Mouse (Mus musculus) limb, embryonic 11.5 days (tissue): ENCODE measurements at regions not wholly inside any gene's neighbourhood (a gene's known extent, or its start where the extent isn't known, plus 50 kb on each side); places are given as distances from the start of the nearest gene placed in this dataset.

ENCODE experiments used
- ATAC-seq: fragments of 200-750 bp; cut with Nextera tagmentation; 2 replicates; pipeline ENCODE4 v1.8.0; 2017; ENCODE audit warnings: low read depth; ENCODE audit not compliant: insufficient number of reproducible peaks, low FRiP score, low TSS enrichment
- DNase-seq: peaks from one replicate; pipeline ENCODE4 v3.0.0-alpha.2; 2015; ENCODE audit warnings: low spot score
- H3K27ac ChIP-seq: fragments of 300-500 bp; sonication (generic); replicated peaks from 2 replicates; pipeline ENCODE4 v1.5.1; 2014; ENCODE audit warnings: low read depth, mild to moderate bottlenecking, low read length
- H3K27me3 ChIP-seq: fragments of 300-500 bp; sonication (generic); 2 replicates; pipeline ENCODE4 v1.6.1; 2014; ENCODE audit warnings: mild to moderate bottlenecking, low read length, mixed read lengths; ENCODE audit not compliant: control insufficient read depth, insufficient read depth
- H3K36me3 ChIP-seq: fragments of 300-500 bp; sonication (generic); 2 replicates; pipeline ENCODE4 v1.6.1; 2014; ENCODE audit warnings: mild to moderate bottlenecking, low read length, moderate library complexity, mixed read lengths; ENCODE audit not compliant: control insufficient read depth, insufficient read depth
- H3K4me1 ChIP-seq: fragments of 300-500 bp; sonication (generic); 2 replicates; pipeline ENCODE4 v1.6.1; 2014; ENCODE audit warnings: low read length, mixed read lengths; ENCODE audit not compliant: control insufficient read depth, insufficient read depth
- H3K4me2 ChIP-seq: fragments of 300-500 bp; sonication (generic); 2 replicates; pipeline ENCODE4 v1.6.1; 2014; ENCODE audit warnings: low read depth, mild to moderate bottlenecking, moderate library complexity; ENCODE audit not compliant: severe bottlenecking
- H3K4me3 ChIP-seq: fragments of 300-500 bp; sonication (generic); 2 replicates; pipeline ENCODE4 v1.5.1; 2014; ENCODE audit warnings: low read depth, low read length
- H3K9ac ChIP-seq: fragments of 300-500 bp; sonication (generic); 2 replicates; pipeline ENCODE4 v1.6.1; 2014; ENCODE audit warnings: mild to moderate bottlenecking, low read length
- H3K9me3 ChIP-seq: fragments of 300-500 bp; sonication (generic); 2 replicates; pipeline ENCODE4 v1.6.1; 2016; ENCODE audit warnings: low read length; ENCODE audit not compliant: control insufficient read depth
- WGBS: fragments of 180-500 bp; shearing (Covaris S2); extraction: QIAGEN DNeasy Blood & Tissue Kit; methylation state at CpG from one replicate; pipeline ENCODE4 v1.1.7; 2014; 5-methylcytosine and 5-hydroxymethylcytosine counted together

GRCm38 (mm10) chr6:143490019-143490418, 323.0 kb downstream of the Etnk1 start:
- Histone ChIP-seq H3K4me2 (no peak overlapping the region), H3K27ac (no peak overlapping the region), H3K36me3 (no peaks in the 10 kb centered on the region), H3K4me1 (no peaks in the 10 kb centered on the region), H3K9ac (no peak overlapping the region), H3K27me3 (peaks cover 2% of the 10 kb centered on the region; the same call in 1 of the 2 replicates), H3K9me3 (no peaks in the 10 kb centered on the region), H3K4me3 (no peak overlapping the region)
- no peak for ATAC-seq
- 95% methylated on average over 6 of the region's 6 CpGs for WGBS
- no peak for DNase-seq

DNA sequence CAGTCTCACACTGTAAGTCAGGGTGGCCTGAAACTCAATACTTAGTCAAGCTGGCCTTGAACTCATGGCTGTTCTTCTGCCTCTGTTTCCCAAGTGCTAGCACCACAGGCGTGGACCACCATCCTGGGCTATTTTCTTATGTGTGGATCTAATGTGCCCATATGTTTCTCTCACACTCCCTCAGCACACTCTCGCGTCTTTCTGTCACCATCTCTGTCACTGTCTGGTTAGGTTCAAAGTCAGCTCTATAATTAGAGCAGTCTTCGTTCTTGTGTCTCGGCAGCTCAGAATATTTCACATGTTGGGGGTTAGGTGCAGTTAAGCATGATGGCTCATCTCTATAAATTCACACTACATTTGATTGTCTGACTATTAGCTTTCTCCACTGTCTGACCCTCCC, 324.4 kb downstream of the Etnk1 start:
- DNase-seq, result no peak
- Histone ChIP-seq H3K9me3 (no peaks in the 10 kb centered on the region), H3K27me3 (peaks cover 2% of the 10 kb centered on the region; the same call in 1 of the 2 replicates), H3K4me2 (no peak overlapping the region), H3K4me3 (no peak overlapping the region), H3K9ac (no peak overlapping the region), H3K36me3 (no peaks in the 10 kb centered on the region), H3K27ac (no peak overlapping the region), H3K4me1 (no peaks in the 10 kb centered on the region)
- 88% methylated on average over 5 of the region's 5 CpGs for WGBS
- no peak for ATAC-seq

- H3K27me3 ChIP-seq, result peaks cover 2% of the 10 kb centered on the region; the same call in 1 of the 2 replicates
- H3K27ac ChIP-seq, result no peak overlapping the region
- H3K4me3 ChIP-seq, result no peak overlapping the region
- no peak for ATAC-seq
- no peak for DNase-seq
- WGBS, result 93% methylated on average over 3 of the region's 3 CpGs
- no peak overlapping the region for H3K4me2 ChIP-seq
- no peaks in the 10 kb centered on the region for H3K36me3 ChIP-seq
- H3K9me3 ChIP-seq, result no peaks in the 10 kb centered on the region
- H3K4me1 ChIP-seq, result no peaks in the 10 kb centered on the region; the same call in 1 of the 2 replicates
- H3K9ac ChIP-seq, result no peak overlapping the region
Observed at GRCm38 (mm10) chr6:143493543-143493942, 326.5 kb downstream of the Etnk1 start.

GRCm38 (mm10) chr6:143494341-143494740, 327.3 kb downstream of the Etnk1 start:
- Histone ChIP-seq H3K27me3 (peaks cover 2% of the 10 kb centered on the region; the same call in 1 of the 2 replicates), H3K4me2 (no peak overlapping the region), H3K27ac (no peak overlapping the region), H3K4me3 (no peak overlapping the region), H3K36me3 (no peaks in the 10 kb centered on the region), H3K4me1 (peaks cover 6% of the 10 kb centered on the region), H3K9ac (no peak overlapping the region), H3K9me3 (no peaks in the 10 kb centered on the region)
- DNase-seq (no peak), ATAC-seq (no peak)
- 90% methylated on average over 11 of the region's 11 CpGs for whole genome bisulfite sequencing

DNA sequence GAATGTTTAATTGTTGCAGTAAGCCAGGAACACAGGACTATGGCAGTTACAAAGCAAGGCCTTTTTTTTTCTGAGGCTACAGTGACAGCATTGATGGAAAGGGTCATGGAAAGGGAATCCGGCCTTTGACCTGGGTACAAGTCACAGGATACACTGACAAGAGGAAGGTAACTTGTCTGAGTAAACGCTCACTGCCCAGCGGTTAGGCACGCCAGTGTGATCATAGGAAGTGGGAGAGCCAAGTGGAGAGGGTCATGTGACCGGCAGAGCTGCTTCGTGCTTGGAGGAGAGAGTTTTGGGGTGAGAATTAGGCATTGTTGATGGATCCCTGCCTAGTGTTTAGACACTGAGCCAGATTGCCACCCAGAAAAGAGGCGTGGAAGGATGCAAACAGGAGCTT, 327.9 kb downstream of the Etnk1 start:
- H3K4me2 ChIP-seq, result no peak overlapping the region
- ATAC-seq, result no peak
- H3K9ac ChIP-seq, result no peak overlapping the region
- no peaks in the 10 kb centered on the region for H3K36me3 ChIP-seq
- no peak overlapping the region for H3K4me3 ChIP-seq
- H3K27me3 ChIP-seq, result peaks cover 2% of the 10 kb centered on the region; the same call in 1 of the 2 replicates
- no peak for DNase-seq
- no peaks in the 10 kb centered on the region for H3K9me3 ChIP-seq
- H3K4me1 ChIP-seq, result peaks cover 6% of the 10 kb centered on the region
- H3K27ac ChIP-seq, result no peak overlapping the region
- 72% methylated on average over 7 of the region's 7 CpGs for WGBS

GRCm38 (mm10) chr6:143498764-143499163, 331.7 kb downstream of the Etnk1 start:
- 49% methylated on average over 14 of the region's 14 CpGs for WGBS
- H3K36me3 ChIP-seq, result no peaks in the 10 kb centered on the region
- peaks cover 14% of the 10 kb centered on the region for H3K4me1 ChIP-seq
- ATAC-seq (no peak), DNase-seq (peak; percentile 41)
- H3K27ac ChIP-seq, result peak overlapping the region; percentile 83
- H3K4me3 ChIP-seq, result no peak overlapping the region
- no peaks in the 10 kb centered on the region for H3K9me3 ChIP-seq
- H3K9ac ChIP-seq, result no peak overlapping the region
- H3K4me2 ChIP-seq, result peak overlapping the region; percentile 16; the same call in 1 of the 2 replicates
- peaks cover 2% of the 10 kb centered on the region; the same call in 1 of the 2 replicates for H3K27me3 ChIP-seq

GRCm38 (mm10) chr6:143499259-143500043, 332.4 kb downstream of the Etnk1 start:
- ATAC-seq, result peak; percentile 86
- WGBS, result 22% methylated on average over 19 of the region's 19 CpGs

GRCm38 (mm10) chr6:143502803-143503202, 335.8 kb downstream of the Etnk1 start:
- H3K27ac ChIP-seq, result no peak overlapping the region
- no peak overlapping the region for H3K4me2 ChIP-seq
- no peaks in the 10 kb centered on the region for H3K27me3 ChIP-seq
- no peaks in the 10 kb centered on the region for H3K9me3 ChIP-seq
- DNase-seq, result no peak
- H3K4me3 ChIP-seq, result no peak overlapping the region
- no peak for ATAC-seq
- H3K9ac ChIP-seq, result no peak overlapping the region
- no peaks in the 10 kb centered on the region for H3K36me3 ChIP-seq
- peaks cover 14% of the 10 kb centered on the region for H3K4me1 ChIP-seq
- WGBS, result 82% methylated on average over 8 of the region's 8 CpGs

More at GRCm38 (mm10) chr6:143499259-143500043, 332.4 kb downstream of the Etnk1 start:
- Histone ChIP-seq H3K4me3 (no peak overlapping the region), H3K36me3 (no peaks in the 10 kb centered on the region), H3K4me2 (peak overlapping the region; percentile 16; the same call in 1 of the 2 replicates), H3K4me1 (peaks cover 14% of the 10 kb centered on the region), H3K9me3 (no peaks in the 10 kb centered on the region), H3K27me3 (peaks cover 2% of the 10 kb centered on the region; the same call in 1 of the 2 replicates), H3K9ac (no peak overlapping the region), H3K27ac (peak overlapping the region; percentile 83)
- DNase-seq, result peak; percentile 73
